Mouse (Mus musculus) megakaryocyte, adult 5-6 weeks (primary cell): ENCODE data around the gene Eif4e3. TPM values are rescaled to one million over a fixed set of nuclear protein-coding genes. Genes with fewer than 3 reads are reported as not detected.

ENCODE experiments used
- ATAC-seq: 2 replicates; pipeline ENCODE4 v1.8.0; 2016; ENCODE audit warnings: mild to moderate bottlenecking, inconsistent platforms; ENCODE audit not compliant: poor library complexity, severe bottlenecking
- total RNA-seq, 2 experiments: library from RNA; stranded (forward) in 1 of 2; stranded (reverse) in 1 of 2; fragments of 153-499, 151-499 nt in 1 of 2; fragments of 221-1000, 200-1000 nt in 1 of 2; gene quantifications; 2 replicates each; pipeline versions ENCODE4 v1.2.3 to v1.2.4; 2015 to 2017

The Eif4e3 gene
- total RNA-seq, 2 experiments from 2014 or later = 45.4 to 48.3 TPM

DNA sequence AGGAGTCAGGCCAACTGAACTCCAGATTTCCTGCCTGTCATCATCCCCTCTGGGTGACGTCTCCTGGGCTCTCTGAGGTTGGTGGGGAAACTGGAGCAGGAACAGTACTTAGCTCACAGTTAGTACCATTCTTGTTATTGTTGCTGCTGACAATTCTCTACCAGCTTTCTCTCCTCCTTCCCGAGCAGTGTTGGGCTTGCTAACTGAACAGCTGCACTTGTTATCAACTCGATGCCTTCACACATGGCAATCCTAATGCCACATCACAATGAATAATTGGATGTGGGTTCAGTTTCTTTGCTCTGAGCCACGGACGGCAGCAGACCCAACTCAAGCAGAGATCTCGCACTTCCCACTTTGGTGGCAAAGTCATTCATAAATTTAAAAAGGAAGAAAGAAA lies 89.5 kb downstream of the Eif4e3 start:
- no peak for ATAC-seq

DNA sequence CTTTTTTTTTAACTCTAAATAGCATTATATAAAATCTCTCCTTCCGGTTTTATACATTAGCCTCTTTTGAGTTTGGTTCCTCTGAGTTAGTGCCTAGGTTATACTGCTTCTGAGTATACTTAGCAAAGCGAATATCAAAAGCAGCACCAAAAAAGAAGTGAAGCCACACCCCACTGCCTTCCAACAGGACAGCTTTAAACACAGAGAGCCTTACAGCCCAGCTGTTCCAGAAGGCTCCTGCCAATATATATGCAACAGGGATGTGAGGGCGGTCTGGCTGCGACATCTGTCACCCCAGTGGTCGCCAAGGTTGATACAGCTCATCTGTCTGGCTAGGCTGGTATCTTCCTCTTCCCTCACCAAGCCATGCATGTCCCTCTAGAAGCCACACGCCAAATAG lies 90.9 kb downstream of the Eif4e3 start:
- no peak for ATAC-seq

Other genes with a start within 250 kb of the Eif4e3 start
- 85.2 and 92.7 TPM in 2 replicates for gene Foxp1, start 144.1 kb downstream of the Eif4e3 start, total RNA-seq (2015)
- gene Foxp1, start 144.1 kb downstream of the Eif4e3 start, total RNA-seq (2017) = 59.5 and 68.6 TPM in 2 replicates
- 9.6 and 12.1 TPM in 2 replicates for gene Gm20696, start within 50 bp of the Eif4e3 start, total RNA-seq (2015)
- 4.4 and 4.8 TPM in 2 replicates for gene Gm20696, start within 50 bp of the Eif4e3 start, total RNA-seq (2017)
- gene Gpr27, start 25.9 kb upstream of the Eif4e3 start, total RNA-seq (2015) = 4.1 and 5.1 TPM in 2 replicates
- 4.2 and 4.7 TPM in 2 replicates for gene Gpr27, start 25.9 kb upstream of the Eif4e3 start, total RNA-seq (2017)
- gene Prok2, start 59.6 kb upstream of the Eif4e3 start, total RNA-seq (2015) = 4.7 and 6.3 TPM in 2 replicates
- gene Prok2, start 59.6 kb upstream of the Eif4e3 start, total RNA-seq (2017) = 0.59 and 0.73 TPM in 2 replicates